Mouse (Mus musculus): Measurements from ENCODE around the gene Fbxo11. TPM values are rescaled to one million over a fixed set of nuclear protein-coding genes. Genes with fewer than 3 reads are reported as not detected.
"Not testable (repeated sequence)": the region's sequence is repeated elsewhere in the genome, so short reads cannot be mapped to it uniquely, and the experiment has no call there.

Fbxo11 gene
- polyA plus RNA-seq, 1 experiment from 2014 or later: 4.1 TPM

DNA sequence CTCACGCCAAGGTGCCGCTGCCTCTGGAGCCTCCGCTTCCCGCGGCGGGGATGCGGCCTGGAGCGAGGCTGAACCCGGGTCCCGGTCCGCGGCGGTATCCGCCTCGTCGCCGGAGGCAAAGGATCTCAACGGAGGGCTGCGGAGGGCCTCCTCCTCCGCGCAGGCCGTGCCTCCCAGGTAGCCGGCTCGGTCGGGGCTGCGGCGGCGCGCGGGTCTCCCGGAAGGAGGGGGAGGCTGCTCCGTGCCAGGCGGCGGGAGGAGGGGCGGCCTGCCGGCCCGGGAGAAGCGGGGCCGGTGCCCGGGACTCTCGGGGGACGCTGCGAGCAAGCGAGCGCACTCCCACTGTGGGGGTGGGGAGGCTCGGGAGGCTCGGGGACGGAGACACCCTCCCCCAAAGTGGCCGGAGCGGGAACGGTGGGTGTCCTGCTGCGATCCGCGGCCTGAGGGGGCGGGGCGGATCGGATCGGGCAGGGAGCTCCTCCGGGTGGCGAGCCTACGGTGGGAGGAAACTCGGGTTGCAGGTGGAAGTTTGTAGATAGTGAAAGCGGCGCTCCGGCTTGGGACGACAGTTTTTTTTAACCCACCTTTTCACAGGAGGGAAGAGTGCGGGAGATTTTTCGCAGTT, 89.8 kb downstream of the Fbxo11 start:
- H3K27me3 ChIP-seq (ENCODE audit: insufficient read depth, low read length): no peaks in the 10 kb centered on the region
- peak overlapping the region; percentile 84 for H3K4me2 ChIP-seq (ENCODE audit: low read depth, low read length)
- ATAC-seq: peak; percentile 64
- H3K27ac ChIP-seq (ENCODE audit: low read depth): peak overlapping the region; percentile 79
- peak; percentile 82 for DNase-seq
- peaks cover 7% of the 10 kb centered on the region for H3K4me1 ChIP-seq (ENCODE audit: insufficient read depth)
- H3K9me3 ChIP-seq (ENCODE audit: low read length): peaks cover 2% of the 10 kb centered on the region
- TF ChIP-seq CTCF (IDR thresholded peaks at IDR 0.05; ENCODE audit: low read depth) (no peak), EP300 (IDR thresholded peaks at IDR 0.05; ENCODE audit: low read depth) (no peak)
- H3K9ac ChIP-seq (replicated peaks): peak overlapping the region; percentile 85
- H3K4me3 ChIP-seq (ENCODE audit: low read depth, low read length): peak overlapping the region; percentile 86
- H3K36me3 ChIP-seq (replicated peaks; ENCODE audit: insufficient read depth, low read length): 0 out of 2 replicates have a peak, but pooled peaks cover 13% of the 10 kb centered on the region
- WGBS (ENCODE audit: insufficient replicate concordance): under 1% methylated on average over 48 of the region's 68 CpGs

DNA sequence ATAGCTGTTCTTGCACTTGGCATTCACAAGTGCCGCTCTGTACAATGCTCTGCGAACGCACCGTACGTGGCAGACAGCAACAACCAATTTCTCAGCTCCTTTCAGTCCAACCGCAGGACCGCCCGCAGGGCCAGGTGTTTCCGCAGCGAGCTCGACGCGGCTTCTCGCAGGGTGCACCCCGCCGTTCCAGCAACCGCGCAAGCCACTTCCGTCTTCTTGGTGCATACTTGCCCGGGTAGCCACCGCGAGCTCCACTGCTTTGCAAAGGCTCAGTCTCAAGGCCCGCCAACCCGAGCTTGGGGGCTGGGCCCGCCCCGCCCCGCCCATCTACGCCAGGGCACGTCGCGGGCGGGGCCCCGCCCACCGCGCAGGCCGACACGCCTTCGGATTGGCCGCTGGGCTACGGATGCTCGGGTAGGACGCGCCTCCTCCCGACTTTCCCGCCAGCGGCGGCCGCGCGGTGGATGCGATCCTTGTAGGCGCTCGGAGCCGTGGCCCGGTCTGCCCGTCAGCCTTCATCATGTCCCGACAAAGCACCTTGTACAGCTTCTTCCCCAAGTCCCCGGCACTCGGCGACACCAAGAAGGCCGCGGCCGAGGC, 90.4 kb downstream of the Fbxo11 start, which contains the start of gene Msh6:
TSS of gene Msh6 (plus strand) at position 434 of the 600 bp plus-strand sequence.
- TF ChIP-seq CTCF (IDR thresholded peaks at IDR 0.05; ENCODE audit: low read depth) (no peak), EP300 (IDR thresholded peaks at IDR 0.05; ENCODE audit: low read depth) (peak; percentile 40; the same call in 1 of the 2 replicates)
- Histone ChIP-seq H3K36me3 (replicated peaks; ENCODE audit: insufficient read depth, low read length) (0 out of 2 replicates have a peak, but pooled peaks cover 7% of the 10 kb centered on the region), H3K27ac (ENCODE audit: low read depth) (peak within 1 kb of the TSS; percentile 79), H3K9ac (replicated peaks) (peak within 1 kb of the TSS; percentile 85), H3K4me3 (ENCODE audit: low read depth, low read length) (peak within 1 kb of the TSS; percentile 86), H3K9me3 (ENCODE audit: low read length) (peaks cover 2% of the 10 kb centered on the region), H3K27me3 (ENCODE audit: insufficient read depth, low read length) (no peaks in the 10 kb centered on the region), H3K4me2 (ENCODE audit: low read depth, low read length) (peak within 1 kb of the TSS; percentile 84), H3K4me1 (ENCODE audit: insufficient read depth) (peaks cover 7% of the 10 kb centered on the region)
- DNase-seq: peak; percentile 95
- WGBS (ENCODE audit: insufficient replicate concordance): under 1% methylated on average over 62 of the region's 63 CpGs
- peak; percentile 97 for ATAC-seq

DNA sequence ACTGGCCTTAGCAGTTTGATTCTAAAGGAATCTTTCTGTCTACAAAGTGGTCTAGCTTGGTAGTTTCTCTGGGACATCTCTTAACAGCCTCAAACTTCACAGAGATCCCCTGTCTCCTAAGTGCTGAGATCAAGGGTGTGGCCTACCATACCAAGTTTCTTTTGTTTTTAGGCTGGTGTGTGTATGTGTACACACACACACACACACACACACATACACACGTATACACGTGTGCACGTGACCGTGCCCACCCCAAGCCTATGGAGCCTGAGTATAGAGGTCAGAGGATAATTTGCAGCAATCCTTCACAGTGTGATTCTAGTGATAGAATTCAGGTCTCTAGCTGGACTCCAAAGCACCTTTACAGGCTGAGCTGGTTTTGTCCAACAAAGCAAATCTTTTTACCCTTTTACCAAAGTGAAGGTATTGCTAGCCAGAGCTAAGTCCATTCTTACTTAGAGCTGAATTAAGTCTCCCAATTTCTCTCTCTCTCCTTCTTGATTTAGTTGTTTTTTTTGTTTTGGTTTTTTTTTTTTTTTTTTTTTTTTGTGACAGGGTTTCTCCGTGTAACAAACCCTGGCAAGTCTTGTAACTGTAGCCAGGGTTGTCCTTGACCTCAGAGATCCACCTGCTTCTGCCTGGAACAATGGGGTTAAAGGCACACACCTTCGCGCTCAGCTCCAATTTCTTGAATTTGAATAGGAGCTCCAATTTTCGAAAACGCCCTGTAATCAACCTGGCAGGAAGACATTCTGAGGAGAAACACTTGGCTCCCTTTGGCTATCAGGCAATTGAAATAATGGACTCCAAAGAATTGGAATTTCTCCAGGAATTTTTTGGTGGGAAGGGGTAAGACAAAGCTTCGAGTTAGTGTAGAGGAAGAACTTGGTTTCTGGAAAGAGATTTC, 91.6 kb downstream of the Fbxo11 start:
- no peak overlapping the region for H3K27ac ChIP-seq (ENCODE audit: low read depth)
- H3K4me2 ChIP-seq (ENCODE audit: low read depth, low read length): peak overlapping the region; percentile 84; the same call in 1 of the 2 replicates
- no peak for TF ChIP-seq EP300 (IDR thresholded peaks at IDR 0.05; ENCODE audit: low read depth)
- no peak for TF ChIP-seq CTCF (IDR thresholded peaks at IDR 0.05; ENCODE audit: low read depth)
- 70% methylated on average over 10 of the region's 10 CpGs for WGBS (ENCODE audit: insufficient replicate concordance)
- H3K27me3 ChIP-seq (ENCODE audit: insufficient read depth, low read length): no peaks in the 10 kb centered on the region
- DNase-seq (no peak), ATAC-seq (no peak)
- peaks cover 2% of the 10 kb centered on the region for H3K9me3 ChIP-seq (ENCODE audit: low read length)
- peaks cover 7% of the 10 kb centered on the region for H3K4me1 ChIP-seq (ENCODE audit: insufficient read depth)
- no peak overlapping the region for H3K4me3 ChIP-seq (ENCODE audit: low read depth, low read length)
- H3K9ac ChIP-seq (replicated peaks): no peak overlapping the region
- 0 out of 2 replicates have a peak, but pooled peaks cover 7% of the 10 kb centered on the region for H3K36me3 ChIP-seq (replicated peaks; ENCODE audit: insufficient read depth, low read length)

DNA sequence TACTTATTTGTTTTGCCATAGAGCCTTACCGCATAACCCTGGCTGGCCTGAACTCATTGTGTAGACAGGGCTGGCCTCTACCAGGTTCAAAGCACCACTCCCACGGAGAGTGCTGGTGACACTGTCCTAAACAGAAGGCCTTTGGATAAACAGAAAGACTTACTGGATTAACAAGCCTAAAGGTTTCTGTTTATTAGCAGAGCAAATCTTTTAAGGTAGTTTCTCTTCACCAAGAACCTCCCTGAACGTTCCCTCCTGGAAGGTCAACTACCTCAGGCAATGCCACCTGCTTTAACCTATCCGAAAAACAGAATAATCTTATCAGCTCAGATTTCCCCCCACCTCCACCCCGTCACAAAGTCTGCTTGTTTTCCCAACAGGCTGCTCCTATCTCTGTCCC, 92.2 kb downstream of the Fbxo11 start:
- Histone ChIP-seq H3K9me3 (ENCODE audit: low read length) (peaks cover 2% of the 10 kb centered on the region), H3K36me3 (replicated peaks; ENCODE audit: insufficient read depth, low read length) (0 out of 2 replicates have a peak, but pooled peaks cover 6% of the 10 kb centered on the region), H3K27me3 (ENCODE audit: insufficient read depth, low read length) (no peaks in the 10 kb centered on the region), H3K4me1 (ENCODE audit: insufficient read depth) (peaks cover 7% of the 10 kb centered on the region), H3K4me2 (ENCODE audit: low read depth, low read length) (no peak overlapping the region), H3K4me3 (ENCODE audit: low read depth, low read length) (no peak overlapping the region), H3K27ac (ENCODE audit: low read depth) (no peak overlapping the region), H3K9ac (replicated peaks) (no peak overlapping the region)
- WGBS (ENCODE audit: insufficient replicate concordance): 68% methylated on average over 5 of the region's 5 CpGs
- TF ChIP-seq CTCF (IDR thresholded peaks at IDR 0.05; ENCODE audit: low read depth): no peak
- TF ChIP-seq EP300 (IDR thresholded peaks at IDR 0.05; ENCODE audit: low read depth): no peak
- DNase-seq (no peak), ATAC-seq (no peak)

DNA sequence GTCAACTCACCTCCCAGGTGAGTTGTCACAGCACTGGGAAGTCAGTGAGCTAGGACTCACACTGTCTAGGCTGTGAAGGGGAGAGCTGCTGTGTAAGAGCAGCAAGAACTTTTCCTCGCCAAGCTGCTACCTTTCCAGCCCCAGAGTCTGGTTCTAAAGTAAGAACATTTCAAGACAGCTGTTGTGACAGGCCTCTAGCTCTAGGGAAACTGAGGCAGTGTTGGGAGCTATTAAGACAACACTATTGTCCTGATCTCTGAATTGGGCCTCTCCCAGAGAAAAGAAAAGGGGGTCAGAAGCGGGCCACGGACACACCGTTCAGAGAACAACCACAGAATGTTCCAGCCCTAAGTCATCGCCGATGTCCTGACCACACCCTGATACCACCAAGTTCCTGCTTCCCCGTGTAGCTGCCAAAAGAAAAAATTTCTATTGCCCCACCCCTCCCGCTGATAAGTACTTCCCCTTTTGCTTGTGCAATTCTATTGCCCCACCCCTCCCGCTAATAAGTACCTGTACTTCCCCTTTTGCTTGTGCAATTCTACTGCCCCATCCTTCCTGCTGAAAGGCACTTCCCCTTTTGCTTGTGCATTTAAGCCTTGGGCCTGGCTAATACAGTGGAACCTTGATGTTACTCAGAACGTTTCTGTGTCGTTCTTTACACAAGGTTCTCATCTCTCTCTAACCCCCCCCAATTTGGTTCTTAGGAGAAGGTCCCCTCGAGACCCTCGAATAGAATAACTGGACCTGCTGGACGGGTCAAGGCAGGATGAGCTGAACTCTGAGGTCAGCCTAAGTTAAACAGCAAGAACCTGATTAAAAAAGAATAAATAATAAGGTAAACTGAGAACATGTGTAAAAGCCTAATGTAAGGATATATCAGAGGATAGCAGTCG, 93.1 kb downstream of the Fbxo11 start:
- H3K27me3 ChIP-seq (ENCODE audit: insufficient read depth, low read length); H3K9ac ChIP-seq (replicated peaks); DNase-seq; ATAC-seq; H3K9me3 ChIP-seq (ENCODE audit: low read length); H3K4me1 ChIP-seq (ENCODE audit: insufficient read depth); H3K36me3 ChIP-seq (replicated peaks; ENCODE audit: insufficient read depth, low read length); H3K4me2 ChIP-seq (ENCODE audit: low read depth, low read length); H3K4me3 ChIP-seq (ENCODE audit: low read depth, low read length): not testable (repeated sequence)
- 63% methylated on average over 15 of the region's 15 CpGs for WGBS (ENCODE audit: insufficient replicate concordance)
- H3K27ac ChIP-seq (ENCODE audit: low read depth): peak overlapping the region; percentile 40; the same call in 1 of the 2 replicates
